Mouse (Mus musculus) thymus, adult 18-20 months (tissue): ENCODE data around the gene Paqr6.

Source experiments
- DNase-seq, 2 experiments: peaks; one replicate each; pipeline ENCODE4 v3.0.0; 2022; ENCODE audit warnings: mixed read lengths in 2 of 2

Paqr6 gene

DNA sequence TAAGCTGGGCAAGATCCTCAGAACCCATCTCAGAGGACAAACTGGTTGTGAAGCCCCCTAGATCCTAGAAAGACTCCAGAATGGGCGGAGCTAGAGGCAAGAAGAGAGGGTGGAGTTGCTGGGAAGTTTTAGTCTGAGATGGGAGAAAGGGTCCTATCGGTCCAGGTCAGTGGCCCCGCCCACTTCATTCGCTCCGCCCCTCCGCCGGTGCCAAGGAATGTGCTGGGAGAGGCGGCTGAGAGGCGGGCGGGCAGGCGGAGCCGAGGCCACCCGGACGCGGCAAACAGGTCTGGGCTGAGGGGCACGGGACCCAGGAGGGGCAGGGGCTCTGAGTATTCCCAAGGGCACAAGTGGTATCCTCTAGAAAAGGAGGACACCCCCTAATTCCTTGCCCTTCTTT is at the start of gene Paqr6:
Gene Paqr6 (plus strand): TSS at position 248 of the 400 bp plus-strand sequence.
- no peak for DNase-seq

DNA sequence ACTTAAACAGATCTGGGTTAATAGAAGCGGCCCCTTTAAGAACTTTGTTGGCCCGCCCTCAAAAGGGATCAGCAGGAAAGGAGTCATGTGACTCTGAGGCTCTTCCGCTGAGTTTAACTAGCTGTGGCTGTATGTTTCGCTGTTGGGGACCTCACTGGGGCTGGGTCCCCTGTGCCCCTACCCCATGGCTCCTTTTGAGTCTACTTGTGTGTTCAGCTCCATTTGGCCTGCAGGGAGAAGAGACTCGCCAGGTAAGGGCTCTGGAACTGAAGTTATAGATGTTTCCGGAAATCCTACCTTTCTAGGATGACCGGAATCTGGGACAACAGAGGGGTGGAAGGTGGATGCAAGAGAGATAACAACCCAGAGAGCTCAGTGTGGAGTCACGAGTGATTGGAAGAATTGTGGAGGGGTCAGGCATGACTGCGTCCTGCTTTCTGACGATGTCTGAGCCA is 39.4 kb upstream of the Paqr6 start, which contains the start of gene Glmp:
Gene Glmp (plus strand): TSS at position 73 of the 455 bp plus-strand sequence.
- peak in 1 of 2 experiments; percentile 32 for DNase-seq

DNA sequence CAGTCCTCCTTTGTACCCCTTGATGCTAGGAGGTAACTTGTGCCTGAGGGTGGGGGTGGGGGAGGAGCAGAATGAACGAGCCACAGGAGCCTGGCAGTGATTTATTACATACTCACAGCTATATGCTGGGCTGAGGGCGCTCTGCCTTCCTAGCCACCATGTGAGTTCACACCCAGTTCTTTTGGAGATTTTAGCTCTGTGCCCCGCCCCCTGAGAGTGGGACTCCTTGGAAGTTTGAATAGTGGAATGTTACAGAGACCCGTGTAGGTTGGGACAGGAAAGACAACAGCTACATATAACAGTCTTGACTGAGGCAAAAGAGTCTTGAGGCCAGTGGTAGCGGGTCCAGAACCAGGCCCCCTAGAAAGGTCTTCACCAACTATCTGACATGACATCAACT is 35.4 kb upstream of the Paqr6 start:
- no peak for DNase-seq

- DNase-seq, result no peak
Observed at GRCm38 (mm10) chr3:88331282-88331681, 33.1 kb upstream of the Paqr6 start.

DNA sequence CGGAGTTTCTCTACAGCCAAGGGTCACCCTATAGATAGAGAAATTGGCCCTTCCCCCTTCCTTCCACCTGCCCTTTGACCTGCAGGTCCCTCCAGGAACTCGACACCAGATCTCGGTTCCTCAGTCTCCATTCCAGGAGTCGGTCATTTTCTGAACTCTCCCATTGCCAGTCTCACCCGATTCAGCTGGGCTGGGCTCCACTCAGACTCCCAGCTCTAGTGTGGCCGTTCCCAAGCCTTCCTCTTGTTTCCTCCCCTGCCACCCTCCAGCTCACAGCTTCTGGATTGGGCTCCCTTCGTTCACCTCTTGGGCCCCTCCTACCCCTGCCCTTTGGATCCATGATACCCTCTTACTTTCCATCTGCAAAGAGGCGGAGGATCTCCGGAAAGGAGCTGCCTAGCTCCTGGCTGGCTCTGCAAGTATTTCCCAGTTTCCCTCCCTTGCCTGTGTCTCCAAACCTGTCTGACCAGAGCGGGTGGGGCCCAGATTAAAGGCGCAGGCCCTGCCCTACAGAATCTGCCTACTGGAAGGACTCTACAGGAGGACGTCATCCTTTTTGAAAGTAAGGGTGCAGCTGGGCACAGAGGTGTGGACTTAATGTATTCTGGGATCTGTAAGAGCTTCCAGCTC is 30.2 kb upstream of the Paqr6 start:
- no peak for DNase-seq

DNA sequence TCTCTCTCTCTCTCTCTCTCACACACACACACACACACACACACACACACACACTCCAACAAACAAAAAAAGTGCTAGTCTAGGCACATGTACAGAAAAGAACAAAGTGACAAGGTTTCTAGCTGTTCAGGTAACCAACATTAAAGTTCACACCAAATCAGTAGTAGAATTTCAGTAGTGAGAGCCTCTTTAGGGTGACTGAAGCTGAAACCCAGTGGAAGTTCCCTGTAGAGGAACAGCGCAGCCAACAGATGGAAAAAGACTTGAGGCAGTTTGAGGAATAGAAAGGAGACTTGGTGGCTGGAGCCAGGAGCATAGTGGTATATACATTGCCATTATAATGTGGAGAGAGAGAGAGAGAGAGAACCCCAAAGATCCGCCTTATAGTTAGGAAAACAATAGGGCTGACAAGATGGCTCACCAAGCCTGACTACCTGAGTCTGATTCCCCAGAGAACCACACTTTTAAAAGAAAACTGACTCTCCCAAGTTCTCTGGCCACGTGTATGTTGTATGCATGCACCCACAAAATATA is 29.4 kb upstream of the Paqr6 start:
- no peak for DNase-seq

- no peak for DNase-seq
Observed at GRCm38 (mm10) chr3:88335436-88336053, 28.8 kb upstream of the Paqr6 start.

DNA sequence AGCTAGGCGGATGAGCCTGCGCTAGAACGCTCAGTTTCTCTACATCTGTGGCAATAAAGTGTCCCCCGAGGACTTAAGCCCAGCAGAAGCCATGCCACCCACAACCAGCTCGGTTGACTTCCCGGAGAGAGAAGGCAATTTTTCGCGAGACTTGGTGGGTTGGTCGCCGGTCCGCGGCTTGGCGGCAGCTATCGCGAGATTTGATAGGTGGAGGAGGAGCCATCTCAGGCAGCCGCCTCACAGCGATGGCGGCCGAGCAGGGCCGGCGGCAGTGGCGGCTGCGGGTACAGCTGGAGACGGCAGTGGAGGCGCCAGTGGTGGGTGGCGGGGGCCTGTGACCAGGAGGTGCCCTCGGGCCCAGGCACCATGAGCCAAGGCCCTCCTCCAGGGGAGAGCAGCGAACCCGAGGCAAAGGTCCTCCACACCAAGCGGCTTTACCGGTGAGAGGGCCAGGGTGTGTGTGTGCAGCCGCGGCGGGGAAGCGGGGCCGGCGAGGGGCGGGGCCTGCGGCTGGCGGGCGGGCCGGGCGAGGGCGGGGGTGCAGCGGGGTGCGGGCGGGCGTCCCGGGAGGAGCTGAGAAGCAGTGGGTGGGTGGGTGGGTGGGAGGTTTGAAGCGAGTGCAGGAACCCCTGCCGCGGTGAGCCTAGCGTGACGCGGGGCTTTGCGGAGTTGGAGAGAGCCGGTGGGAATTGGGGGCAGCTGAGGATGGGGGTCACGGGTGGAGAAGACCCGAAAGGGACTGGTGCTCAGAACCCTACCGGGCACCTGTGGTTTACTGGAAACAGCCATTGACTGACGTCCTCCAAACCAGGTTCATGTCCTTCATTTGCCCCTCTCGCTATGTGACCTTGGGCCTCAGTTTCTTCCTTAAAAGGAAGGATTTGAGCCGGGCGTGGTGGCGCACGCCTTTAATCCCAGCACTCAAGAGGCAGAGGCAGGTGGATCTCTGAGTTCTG is 28.0 kb upstream of the Paqr6 start, which contains the start of the genes Tmem79 and Smg5:
Gene Tmem79 (minus strand): TSS at position 91 of the 956 bp plus-strand sequence.
Gene Smg5 (plus strand): TSS at position 203 of the 956 bp plus-strand sequence.
- peak; percentile 93 to 94 for DNase-seq

GRCm38 (mm10) chr3:88337367-88338020 is 26.9 kb upstream of the Paqr6 start:
- DNase-seq, result no peak

DNA sequence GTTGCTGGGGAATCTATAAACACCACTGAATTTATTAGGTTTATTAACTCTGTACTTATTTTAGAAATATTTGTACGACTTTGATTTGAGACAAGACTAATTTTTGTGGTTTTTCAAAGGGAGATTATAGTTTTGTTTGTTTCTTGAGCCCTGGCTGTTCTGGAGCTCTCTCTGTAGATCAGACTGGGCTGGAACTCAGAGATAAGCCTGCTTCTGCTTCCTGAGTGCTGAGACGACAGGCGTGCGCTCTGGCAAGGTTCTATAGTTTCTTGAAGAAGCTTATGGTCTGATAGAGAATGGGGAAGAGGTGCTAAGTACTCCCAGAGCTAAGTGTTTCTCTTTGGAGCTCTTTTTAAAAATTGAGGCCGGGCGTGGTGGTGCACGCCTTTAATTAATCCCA is 26.1 kb upstream of the Paqr6 start:
- DNase-seq, result no peak

- no peak for DNase-seq
Observed at GRCm38 (mm10) chr3:88339006-88339405, 25.4 kb upstream of the Paqr6 start.

DNA sequence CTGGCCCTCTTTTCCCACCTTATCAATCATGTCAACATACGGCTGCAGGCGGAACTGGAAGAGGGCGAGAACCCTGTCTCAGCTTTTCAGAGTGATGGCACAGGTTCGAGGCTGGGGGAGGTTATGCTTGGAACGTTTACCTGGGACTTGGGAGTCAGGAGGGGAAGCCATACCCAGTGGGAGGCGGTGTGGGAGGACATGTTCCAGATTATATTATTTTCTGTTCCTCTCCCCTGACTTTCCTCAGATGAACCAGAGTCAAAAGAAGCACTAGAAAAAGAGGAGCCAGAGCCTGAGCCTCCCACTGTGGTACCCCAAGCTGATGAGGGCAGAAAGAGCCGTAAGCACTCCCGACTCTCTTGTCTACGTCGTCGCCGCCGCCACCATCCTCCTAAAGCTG is 13.7 kb upstream of the Paqr6 start:
- DNase-seq, result no peak

- DNase-seq, result no peak
Observed at GRCm38 (mm10) chr3:88352907-88353306, 11.5 kb upstream of the Paqr6 start.

DNA sequence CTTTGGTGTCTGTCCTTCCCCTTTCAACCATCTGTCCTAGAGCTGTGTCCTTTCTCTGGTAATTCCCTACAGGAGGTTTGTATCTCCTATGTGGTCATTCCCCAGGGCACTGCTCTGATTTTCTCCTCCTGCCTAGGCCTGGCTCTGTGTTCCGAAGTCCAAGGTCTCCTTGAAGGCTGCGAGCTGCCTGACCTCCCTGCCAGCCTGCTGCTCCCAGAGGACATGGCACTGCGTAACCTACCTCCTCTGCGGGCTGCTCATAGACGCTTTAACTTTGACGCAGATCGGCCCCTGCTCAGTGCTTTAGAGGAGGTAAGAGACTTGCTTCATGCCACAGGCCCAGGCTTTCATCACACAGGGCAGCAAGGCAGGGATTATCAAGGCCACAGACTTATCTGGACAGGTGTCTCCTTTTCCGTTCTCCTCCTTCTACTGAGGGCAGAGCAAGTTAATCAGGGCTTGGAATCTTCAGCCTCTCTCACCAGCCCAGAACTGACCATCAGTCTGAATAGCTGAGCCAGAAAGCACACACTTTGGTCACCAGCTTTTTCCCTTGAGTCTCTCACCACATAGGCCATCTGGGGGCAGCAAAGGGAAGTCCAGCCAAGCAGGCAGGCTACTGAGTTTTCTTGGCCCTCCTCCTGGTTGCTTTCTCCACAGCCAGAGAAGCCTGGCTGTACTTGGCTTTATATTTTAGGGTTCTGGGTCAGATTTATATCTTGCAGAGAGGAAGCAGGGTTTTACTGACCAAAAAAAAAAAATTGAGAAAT is 9.8 kb upstream of the Paqr6 start:
- DNase-seq, result no peak

- no peak for DNase-seq
Observed at GRCm38 (mm10) chr3:88359584-88359983, 4.8 kb upstream of the Paqr6 start.

GRCm38 (mm10) chr3:88359989-88360388 is 4.4 kb upstream of the Paqr6 start:
- no peak for DNase-seq

GRCm38 (mm10) chr3:88361096-88361495 is 3.3 kb upstream of the Paqr6 start:
- DNase-seq, result no peak

DNA sequence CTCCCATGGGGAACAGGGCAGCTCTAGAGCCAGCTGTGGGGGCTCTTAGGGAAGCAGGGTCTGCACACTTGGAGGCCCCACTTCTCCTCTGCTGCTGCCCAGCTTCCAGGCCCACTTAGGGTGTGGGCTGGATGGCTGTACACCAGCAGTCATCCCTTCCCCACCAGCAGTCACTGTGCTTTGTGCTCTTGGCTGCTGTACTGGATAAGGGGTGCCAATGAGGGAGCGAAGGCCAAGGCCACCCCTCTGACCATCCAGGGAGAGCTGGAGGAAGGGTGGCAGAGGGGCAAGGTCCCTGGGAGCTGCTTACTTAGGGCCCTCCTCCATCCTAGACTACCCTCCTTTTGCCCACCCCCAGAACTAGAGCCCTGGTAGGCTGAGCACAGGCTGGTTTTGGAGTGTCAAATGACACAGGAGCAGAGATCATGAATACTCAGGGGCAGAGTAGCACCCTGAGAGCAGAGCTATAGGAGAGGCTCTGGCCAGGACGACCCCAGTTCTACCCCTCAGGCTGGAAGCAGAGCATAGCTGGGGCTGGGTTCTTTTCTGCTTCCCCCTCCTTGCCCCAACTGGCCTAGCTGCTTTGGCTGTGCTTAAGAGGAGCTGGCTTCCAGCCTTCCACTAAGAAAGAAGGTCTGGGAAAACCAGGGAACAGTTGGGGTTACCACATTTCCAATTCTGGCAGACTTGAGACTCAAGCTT is 2.6 kb upstream of the Paqr6 start:
- DNase-seq, result no peak

DNA sequence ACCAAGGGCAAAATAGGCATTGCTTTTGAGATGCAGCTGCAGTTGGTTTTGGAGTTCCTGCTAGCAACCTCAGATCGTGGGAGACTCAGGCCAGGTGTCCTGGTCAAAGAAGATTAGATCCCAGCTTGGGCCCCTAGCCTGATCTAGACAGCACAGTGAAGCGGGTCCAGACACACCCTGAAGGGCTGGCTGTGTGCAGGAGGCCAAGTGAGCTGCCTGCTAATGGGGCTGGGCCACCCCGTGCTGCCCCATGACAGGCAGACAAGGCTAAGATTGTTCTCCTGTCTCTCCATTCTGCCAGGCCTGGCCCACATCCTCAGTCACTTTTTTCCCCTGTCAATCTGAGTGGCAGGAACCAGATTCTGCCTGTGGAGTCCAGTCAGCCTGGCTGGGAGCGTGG is 684 bp upstream of the Paqr6 start:
- no peak for DNase-seq

- DNase-seq, result no peak
Observed at GRCm38 (mm10) chr3:88365705-88366361, 1.4 kb downstream of the Paqr6 start.
